Mouse (Mus musculus) left cerebral cortex, postnatal 10 days (tissue): ENCODE measurements around the gene Setd4. TPM values are rescaled to one million over a fixed set of nuclear protein-coding genes. Genes with fewer than 3 reads are reported as not detected.
"Not testable (repeated sequence)": the region's sequence is repeated elsewhere in the genome, so short reads cannot be mapped to it uniquely, and the experiment has no call there.

Experiments used
- DNase-seq, 2 experiments: peaks; one replicate each; pipeline ENCODE4 v3.0.0; 2021 to 2022; ENCODE audit warnings: low spot score in 2 of 2, mixed read lengths in 1 of 2; ENCODE audit errors: extremely low spot score in 1 of 2
- intact Hi-C: fragments of 180-260 bp; cut with DNase I; formaldehyde crosslinking; loops from one replicate; pipeline ENCODE4 v1.15.1; 2025
- total RNA-seq, 2 experiments: library from RNA; stranded (reverse); gene quantifications; 2 replicates each; pipeline ENCODE4 v1.2.3; 2021

Gene Setd4
- 10 to 100 TPM; 10.8 to 11.0 TPM for total RNA-seq

DNA sequence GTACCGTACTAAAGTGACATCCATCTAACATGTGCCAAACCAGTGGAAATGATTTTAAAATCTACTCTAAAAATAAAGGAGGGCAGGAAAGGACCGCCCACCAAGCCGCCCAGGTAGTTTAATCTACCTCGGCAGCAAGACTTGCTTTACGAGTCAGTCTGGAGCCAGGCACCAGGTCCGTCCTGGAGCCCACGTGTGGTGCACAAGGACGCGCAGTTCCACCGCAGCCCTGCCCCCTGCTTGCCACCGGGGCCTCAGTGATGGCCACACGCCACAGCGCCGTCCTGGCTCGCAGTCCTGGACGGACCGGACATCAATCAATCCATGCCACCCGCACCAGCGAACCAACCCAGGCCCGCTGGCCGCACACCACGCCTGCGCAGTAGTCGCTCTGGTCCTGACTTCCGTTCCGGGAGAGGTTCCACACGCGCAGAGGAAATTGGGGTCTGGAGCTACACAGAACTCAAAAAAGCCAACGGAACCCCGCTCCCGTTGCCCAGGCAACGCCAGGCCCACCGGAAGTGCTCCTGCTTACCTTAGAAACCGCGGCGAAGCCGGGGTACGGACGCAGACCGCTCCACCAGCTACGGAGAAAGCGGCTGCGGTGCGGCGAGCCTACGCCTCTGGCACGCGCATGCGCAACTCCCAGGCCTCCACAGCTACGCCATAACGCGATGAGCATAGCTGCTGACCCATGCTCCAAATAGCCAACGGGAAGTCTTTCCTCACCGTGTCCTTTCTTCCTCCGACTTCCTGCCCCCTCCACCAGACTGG, at the start of gene Setd4:
Setd4 (minus strand) TSS at position 625 of the 774 bp plus-strand sequence.
- intact Hi-C loops, result no loop called here
- DNase-seq, result peak; percentile 95

DNA sequence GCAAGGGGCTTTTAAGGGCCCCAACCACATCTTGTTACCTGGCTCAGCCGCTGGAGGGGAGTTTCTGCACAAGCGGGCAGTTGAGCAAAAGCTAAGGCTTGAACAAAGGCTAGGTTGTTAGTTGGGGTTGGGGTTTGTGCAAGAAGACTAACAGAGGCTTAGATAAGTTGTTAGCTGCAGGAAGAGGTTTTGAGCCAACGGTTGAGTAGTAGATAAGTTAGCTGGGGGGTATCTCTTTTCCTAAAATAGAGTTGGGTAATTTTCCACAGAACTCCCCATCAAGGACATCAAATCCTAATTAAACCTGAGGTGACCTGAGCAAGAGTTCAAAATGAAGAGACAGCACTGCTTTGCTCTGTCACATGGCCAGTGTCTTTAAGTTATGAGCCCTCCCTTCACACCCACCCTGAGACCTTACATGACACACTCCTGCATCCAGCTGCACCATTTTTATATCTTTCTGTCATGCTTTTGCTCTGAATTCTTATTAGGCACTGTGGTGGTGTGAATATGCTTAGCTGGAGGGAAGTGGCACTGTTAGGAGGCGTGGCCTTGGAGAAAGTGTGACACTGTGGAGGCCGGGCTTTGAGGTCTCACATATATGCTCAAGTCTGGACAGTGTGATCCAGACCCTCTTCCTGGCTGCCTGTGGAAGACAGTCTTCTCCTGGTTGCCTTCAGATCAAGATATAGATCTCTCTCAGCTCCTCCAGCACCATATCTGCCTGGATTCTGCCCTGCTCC, 44.7 kb upstream of the Setd4 start:
- no peak for DNase-seq
- intact Hi-C loops, result no loop called here

DNA sequence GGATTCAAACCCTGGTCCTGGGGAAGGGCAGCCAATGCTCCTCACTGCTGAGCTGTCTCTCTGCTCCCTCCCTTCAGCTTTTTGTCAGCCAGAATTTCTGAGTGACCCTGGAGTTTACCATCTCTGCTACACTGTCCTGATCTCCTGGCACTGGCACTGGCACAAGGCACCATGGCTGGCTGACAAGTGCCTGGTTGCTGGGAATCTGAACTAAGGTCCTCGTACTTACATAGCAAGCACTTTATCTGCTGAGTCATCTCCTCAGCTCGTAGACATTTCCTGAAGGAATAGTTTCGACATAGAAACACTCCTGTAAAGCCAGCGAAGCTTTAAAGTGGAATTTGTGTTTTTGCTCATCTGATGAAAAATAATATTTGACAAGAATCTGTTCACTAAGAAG, 40.1 kb upstream of the Setd4 start:
- no peak for DNase-seq
- intact Hi-C loops, result no loop called here

DNA sequence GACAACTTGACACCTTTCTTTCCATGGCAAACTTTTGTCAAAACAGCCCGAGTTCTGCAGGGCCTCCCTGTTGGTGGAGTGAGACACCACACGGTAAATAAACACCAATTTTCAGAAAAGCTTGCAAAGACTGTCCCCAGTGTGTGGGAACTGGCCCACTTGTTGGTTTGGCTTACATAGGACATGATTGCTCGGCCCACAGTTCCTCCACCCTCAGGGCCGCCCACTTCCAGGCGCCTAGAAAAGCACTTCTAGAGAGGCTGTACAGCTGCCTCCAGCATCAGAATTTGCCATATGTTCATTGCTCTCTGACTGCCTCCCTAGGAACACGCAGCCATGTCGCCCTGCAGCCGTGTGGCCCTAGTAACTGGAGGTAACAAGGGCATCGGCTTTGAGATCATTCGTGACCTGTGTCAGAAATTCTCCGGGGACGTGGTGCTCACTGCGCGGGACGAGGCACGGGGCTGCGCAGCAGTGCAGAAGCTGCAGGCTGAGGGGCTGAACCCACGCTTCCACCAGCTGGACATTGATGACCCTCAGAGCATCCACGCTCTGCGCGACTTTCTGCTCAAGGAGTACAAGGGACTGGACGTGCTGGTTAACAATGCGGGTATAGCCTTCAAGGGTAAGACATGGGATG, 24.0 kb upstream of the Setd4 start, which contains the start of gene Gm5678:
Gm5678 (plus strand) TSS at position 337 of the 640 bp plus-strand sequence.
- DNase-seq, result no peak
- intact Hi-C loops, result loop anchor here (5.0 kb wide), 1 partner anchor 34 kb away; no protein-coding TSS in a partner anchor

DNA sequence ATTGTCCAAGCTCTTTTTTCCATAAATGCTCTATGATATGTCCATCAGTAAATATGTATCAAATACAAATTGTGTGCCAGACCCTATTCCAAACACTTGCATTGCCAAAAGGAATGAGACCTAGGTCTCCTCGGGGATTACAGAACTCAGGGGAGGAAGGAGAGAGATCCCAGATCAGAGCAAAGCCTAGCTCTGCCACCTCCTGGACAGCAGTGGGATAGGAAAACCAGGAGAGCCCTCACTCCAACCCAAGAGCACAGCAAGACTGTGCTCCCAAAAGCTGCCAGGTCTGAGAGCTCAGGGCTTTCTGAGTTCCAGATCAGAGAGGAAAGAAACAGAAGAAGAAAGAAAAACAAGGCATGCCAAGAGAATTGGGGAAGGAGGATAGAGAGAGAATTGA, 22.9 kb upstream of the Setd4 start:
- intact Hi-C loops, result loop anchor here (5.0 kb wide), 1 partner anchor 36 kb away; no protein-coding TSS in a partner anchor
- peak in 1 of 2 experiments; percentile 34 for DNase-seq

DNA sequence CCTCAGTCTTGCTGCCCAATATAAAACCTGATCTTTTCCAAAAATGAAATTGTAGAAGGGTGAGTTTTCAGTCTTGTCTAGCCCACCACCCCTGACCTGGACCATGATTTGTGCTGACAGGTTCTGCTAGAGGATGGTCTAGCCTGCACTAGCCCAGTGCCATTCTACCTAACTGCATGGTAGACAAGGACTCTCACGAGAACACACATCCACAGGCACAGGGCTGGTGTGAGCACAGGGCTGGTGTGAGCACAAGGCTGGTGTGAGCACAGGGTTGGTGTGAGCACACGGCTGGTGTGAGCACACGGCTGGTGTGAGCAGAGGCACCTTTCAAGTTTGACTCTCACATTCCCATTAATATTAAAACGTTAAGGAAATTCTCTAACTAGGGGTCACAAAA, 20.8 kb upstream of the Setd4 start:
- no peak for DNase-seq
- intact Hi-C loops, result loop anchor here (5.0 kb wide), 1 partner anchor 38 kb away; no protein-coding TSS in a partner anchor

DNA sequence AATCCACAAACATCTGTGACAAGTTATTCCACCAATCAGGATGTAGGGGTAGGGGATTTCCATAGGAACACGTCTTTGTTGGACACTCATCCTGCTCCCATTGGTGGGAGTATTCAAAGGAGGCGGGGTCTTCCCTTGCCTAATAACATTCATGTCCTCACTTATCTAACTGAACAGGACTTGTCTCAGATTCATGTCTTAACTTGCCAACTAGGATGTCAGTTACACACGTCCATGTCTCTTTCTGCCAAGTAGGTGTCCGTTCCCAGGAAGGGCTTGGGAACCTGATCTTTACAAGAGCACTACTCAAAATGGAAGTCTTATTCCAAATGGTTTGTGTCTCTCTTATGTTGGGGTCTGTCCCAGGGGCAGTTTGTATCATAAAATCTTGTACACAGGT, 19.9 kb upstream of the Setd4 start:
- intact Hi-C loops, DNase-seq: not testable (repeated sequence)

DNA sequence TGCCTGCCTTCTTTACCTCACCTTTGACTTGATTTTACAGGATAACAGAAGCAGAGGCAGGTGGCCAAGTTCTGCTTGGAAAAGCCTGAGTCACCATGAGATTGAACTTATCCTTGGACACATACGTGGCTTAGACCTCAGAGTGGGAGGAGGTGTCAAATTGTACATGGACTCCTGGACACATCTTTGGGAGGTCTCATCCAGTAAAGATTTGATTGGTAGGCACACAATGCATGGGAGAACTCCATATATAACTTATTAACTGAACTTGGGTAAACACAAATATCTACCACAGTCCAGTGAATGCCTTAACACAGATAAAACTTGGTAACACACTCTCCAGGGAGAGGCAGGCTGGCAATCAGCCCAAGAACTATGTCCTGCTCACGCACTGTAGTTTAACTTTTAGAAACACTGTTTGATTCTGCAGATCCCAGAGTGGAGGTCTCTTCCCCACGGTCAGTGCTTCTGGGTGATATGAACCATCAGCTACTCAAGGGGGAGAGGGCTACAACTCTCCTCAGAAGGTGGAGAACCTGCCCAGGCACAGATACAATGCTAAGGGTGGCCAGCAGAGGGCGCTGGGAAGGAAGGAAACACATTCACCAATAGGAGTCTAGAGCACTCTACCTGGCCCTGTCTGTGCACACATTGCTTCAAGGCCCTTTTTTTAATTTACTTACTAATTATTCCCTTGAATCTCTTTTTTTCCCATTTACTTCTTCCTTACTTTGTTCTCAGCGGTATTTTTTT, 11.4 kb upstream of the Setd4 start:
- intact Hi-C loops, result no loop called here
- peak in 1 of 2 experiments; percentile 59 for DNase-seq

DNA sequence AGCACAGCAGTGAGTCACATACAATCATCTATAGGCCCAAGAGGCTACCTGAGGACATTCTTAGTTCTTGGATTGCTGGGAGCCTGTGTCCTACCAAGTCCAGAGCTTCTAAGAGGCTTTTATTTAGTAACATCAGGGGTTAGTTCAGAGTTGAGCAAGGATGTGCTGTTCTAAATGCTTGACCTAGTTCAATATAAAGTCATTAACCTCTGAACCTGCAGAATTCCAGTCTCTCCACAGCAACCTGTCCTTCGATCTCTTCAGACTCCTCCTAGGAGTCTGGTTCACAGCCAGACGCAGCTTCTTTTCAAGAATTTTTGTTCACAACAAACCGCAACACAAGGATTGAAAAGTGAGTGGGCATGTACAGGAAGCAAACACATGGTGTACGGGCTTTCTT, 7.1 kb upstream of the Setd4 start:
- no peak for DNase-seq
- intact Hi-C loops, result no loop called here

DNA sequence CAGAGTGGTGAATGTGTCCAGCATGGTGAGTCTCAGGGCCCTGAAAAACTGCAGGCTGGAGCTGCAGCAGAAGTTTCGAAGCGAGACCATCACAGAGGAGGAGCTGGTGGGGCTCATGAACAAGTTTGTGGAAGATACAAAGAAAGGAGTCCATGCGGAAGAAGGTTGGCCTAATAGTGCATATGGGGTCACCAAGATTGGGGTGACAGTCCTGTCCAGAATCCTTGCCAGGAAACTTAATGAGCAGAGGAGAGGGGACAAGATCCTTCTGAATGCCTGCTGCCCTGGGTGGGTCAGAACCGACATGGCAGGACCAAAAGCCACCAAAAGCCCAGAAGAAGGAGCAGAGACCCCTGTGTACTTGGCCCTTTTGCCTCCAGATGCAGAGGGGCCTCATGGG, 5.9 kb upstream of the Setd4 start:
- intact Hi-C loops, result no loop called here
- DNase-seq, result no peak

DNA sequence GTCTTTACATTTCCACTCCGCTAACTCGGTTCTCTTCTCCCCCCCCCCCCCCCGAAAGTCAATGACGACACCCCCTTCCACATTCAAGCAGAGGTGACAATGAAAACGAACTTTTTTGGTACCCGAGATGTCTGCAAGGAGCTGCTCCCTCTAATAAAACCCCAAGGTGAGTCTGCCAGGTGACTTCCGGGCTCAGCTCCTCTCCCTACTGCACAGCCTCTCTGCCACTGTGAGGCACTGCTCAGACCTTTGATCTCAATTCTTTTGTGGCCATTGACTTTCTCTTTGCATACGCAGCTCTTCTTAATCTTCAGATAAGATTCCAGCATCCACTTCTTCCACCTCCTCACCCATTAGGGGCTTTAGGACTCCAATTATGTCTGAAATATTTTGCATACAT, 4.9 kb upstream of the Setd4 start:
- intact Hi-C loops, result no loop called here

DNA sequence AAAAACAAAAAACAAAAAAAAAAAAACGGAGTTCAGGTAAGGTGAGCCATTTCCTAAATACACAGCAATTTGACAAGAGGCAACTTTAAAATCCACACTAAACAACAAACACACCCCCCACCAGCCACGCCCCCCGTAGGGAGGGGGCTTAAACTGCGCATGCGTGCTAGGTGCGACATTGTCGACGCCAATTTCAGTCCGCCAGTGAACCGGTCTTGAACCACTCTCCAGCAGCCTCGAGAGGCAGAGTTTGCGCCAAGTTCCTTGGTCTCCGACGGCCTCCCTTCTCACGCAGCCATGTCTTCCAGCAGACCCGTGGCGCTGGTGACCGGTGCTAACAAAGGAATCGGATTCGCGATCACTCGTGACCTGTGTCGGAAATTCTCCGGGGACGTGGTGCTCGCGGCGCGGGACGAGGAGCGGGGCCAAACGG, 3.8 kb upstream of the Setd4 start:
- intact Hi-C loops, result no loop called here
- DNase-seq, result peak; percentile 75 to 87

More for the DNA sequence above, 4.9 kb upstream of the Setd4 start:
- DNase-seq, result no peak

DNA sequence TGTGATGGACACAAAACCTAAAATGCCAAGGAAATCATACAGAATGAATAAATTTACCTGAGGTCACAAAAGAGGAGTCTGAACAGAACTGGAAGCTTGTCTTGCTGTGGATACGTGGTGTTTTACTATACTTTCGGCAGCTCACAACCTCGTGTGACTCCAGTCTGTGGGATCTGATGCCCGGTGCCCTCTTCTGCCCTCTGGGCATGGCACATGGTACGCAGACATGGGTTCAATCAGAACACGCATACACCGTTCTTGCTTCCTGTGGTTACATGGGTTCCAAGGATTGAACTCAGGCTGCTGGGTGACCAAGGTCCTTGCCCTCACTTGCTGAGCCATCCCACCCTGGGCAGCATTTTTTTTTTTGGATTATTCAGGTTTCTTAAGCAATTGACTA, 2.3 kb upstream of the Setd4 start:
- DNase-seq, result no peak
- intact Hi-C loops, result no loop called here

DNA sequence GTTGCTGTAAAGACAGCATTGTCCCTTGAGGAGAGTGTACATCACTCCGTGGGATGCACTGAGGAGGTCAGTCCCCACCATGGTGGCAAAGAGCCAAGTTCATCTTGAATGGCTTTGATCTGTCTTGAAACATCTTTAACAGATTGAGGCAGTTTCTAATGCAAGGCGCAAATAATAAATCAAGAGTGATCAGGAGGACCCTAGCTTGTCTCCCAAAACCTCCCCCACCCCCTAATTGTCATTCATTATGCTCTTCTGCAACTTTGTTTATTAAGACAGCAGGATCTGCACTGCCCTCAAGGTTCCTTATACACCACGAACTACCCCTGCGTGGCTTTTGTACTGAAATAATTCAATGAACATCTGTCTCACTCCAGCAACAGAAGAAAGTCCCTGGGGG, 1.7 kb upstream of the Setd4 start, which contains the start of gene Cbr1:
Cbr1 (plus strand) TSS at position 301 of the 400 bp plus-strand sequence.
- intact Hi-C loops, result no loop called here
- no peak for DNase-seq

DNA sequence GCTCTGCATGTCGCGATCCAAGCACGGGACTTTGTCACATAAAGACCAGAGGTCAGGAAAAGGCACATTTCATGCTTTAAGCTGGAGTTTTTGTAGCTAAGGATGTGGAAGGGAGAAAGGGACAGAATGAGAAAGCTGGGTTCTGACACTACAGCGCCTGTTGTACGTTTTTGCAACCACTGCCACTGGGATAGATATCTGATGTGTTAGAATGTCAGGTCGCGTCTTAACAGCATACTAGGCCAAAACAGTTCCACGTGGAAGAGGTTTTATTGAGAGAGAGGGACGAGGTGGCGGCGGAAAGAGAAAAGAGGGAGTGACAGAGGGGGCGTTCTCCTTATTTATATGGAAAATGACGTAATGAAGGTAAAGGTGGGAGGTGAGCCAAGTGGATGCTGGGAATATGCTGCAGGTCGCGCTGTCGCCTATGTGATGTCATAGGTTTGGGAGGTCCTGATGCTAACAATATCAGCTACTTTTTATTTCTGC, 662 bp upstream of the Setd4 start:
- intact Hi-C loops, result no loop called here

DNA sequence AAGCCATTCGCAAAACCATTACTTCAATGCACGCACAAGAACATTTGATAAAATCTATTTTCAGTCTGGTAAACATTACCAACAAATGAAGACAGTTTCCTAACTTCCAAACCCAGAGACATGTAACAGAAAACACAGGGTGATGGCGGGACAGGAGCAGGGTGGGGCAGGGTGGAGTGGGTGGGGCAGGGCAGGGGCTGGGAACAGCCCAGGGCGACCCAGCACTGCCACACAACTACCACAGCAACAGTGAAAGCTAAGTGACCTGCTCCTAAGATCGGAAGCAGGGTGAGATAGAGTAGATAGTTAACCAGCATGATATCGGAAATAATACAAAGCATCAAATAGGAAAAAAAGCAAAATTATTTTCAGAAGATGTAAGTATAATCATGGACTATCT, 4.4 kb downstream of the Setd4 start:
- intact Hi-C loops, result no loop called here
- no peak for DNase-seq

More for the DNA sequence above, 662 bp upstream of the Setd4 start:
- peak in 1 of 2 experiments; percentile 56 for DNase-seq

DNA sequence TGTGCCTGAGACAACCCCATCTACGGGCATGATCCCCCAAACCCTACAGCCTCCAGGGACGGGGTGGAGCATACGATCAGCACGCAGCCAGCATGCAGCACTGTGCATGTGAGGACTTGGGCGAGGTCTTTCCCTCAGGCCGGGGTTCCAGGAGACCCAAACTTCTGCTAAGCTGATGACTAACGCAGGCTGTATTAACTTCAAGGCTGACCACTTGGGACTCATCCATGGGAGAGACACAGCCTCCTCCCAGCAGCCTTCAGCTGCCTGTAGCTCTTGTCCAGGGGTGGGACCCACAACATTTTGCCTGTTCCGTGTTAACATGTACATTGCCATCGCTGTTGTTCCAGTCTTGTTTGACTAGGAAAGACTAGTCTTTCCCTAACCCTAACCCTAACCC, 6.3 kb downstream of the Setd4 start:
- intact Hi-C loops, result no loop called here
- DNase-seq, result no peak

DNA sequence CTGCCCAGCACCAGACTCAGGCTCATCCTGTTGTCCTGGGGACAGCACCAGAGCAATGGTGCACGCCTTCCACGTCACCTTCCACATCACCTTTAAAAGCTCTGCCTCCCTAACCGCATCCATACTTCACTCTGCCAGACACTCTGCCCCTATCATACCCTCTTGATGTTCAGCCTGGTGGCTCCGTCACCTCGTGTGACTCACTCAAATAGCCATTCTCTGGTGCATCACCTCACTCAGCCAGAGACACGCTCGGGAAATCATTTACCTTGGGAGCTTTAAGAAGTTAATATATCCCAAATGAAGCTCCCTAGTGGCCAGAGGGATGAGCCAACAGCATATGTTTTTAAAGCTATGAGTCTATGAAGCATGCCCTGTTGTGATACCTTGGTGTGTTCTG, 7.1 kb downstream of the Setd4 start:
- intact Hi-C loops, result no loop called here

DNA sequence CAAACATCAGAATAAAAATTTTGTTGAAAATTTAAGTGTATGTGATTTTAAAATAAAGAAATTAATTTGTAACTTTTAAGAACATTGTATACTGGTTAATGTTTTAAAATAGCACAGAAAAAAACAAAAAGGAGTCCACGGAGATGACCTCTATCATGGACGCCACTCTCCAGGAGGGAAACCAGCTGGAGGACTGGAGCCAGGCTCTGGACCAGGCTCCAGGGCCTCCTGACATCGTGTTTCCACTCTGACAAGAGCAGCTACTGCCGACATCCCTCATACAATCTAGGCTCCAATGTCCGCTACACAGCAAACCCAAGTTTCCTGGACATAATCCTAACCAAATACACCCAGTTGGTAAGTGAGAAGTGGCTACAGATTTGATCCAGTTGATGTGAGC, 8.1 kb downstream of the Setd4 start:
- intact Hi-C loops, result no loop called here
- no peak for DNase-seq

More for the DNA sequence above, 7.1 kb downstream of the Setd4 start:
- DNase-seq, result no peak
